Mouse (Mus musculus) forebrain, postnatal 0 days (tissue): Measurements from ENCODE around the gene Bnip2. TPM values are rescaled to one million over a fixed set of nuclear protein-coding genes. Genes with fewer than 3 reads are reported as not detected.

Experiments
- ATAC-seq: fragments of 200-750 bp; cut with Nextera tagmentation; 2 replicates; pipeline ENCODE4 v1.8.0; 2017; ENCODE audit warnings: mild to moderate bottlenecking, moderate library complexity
- DNase-seq: peaks from one replicate; pipeline ENCODE4 v3.0.0-alpha.2; 2015
- H3K27ac ChIP-seq: fragments of 300-500 bp; sonication (generic); 2 replicates; pipeline ENCODE4 v1.5.1; 2014; ENCODE audit warnings: low read depth, mild to moderate bottlenecking, antibody characterized with exemption, low read length, moderate library complexity, mixed read lengths
- H3K27me3 ChIP-seq: fragments of 300-500 bp; sonication (generic); 2 replicates; pipeline ENCODE4 v1.6.1; 2014; ENCODE audit warnings: mild to moderate bottlenecking, low read length, mixed read lengths; ENCODE audit not compliant: insufficient read depth
- H3K36me3 ChIP-seq: fragments of 300-500 bp; sonication (generic); 2 replicates; pipeline ENCODE4 v1.6.1; 2014; ENCODE audit warnings: mild to moderate bottlenecking, moderate library complexity; ENCODE audit not compliant: insufficient read depth
- H3K4me1 ChIP-seq: fragments of 300-500 bp; sonication (generic); 2 replicates; pipeline ENCODE4 v1.6.1; 2014; ENCODE audit warnings: antibody characterized with exemption; ENCODE audit not compliant: insufficient read depth
- H3K4me2 ChIP-seq: fragments of 300-500 bp; sonication (generic); 2 replicates; pipeline ENCODE4 v1.6.1; 2014; ENCODE audit warnings: low read depth, mild to moderate bottlenecking, moderate library complexity
- H3K4me3 ChIP-seq: fragments of 300-500 bp; sonication (generic); 2 replicates; pipeline ENCODE4 v1.5.1; 2014; ENCODE audit warnings: low read depth, low read length, mixed read lengths
- H3K9ac ChIP-seq: fragments of 300-500 bp; sonication (generic); 2 replicates; pipeline ENCODE4 v1.6.1; 2014; ENCODE audit warnings: mild to moderate bottlenecking
- H3K9me3 ChIP-seq: fragments of 300-500 bp; sonication (generic); 2 replicates; pipeline ENCODE4 v1.6.1; 2016; ENCODE audit warnings: low read length
- CTCF ChIP-seq: sonication (generic); IDR thresholded peaks from 2 replicates; pipeline ENCODE4 v1.5.1; 2016; ENCODE audit warnings: antibody characterized with exemption, control low read depth, low read depth
- WGBS: fragments of 180-500 bp; shearing (Covaris S2); extraction: QIAGEN DNeasy Blood & Tissue Kit; methylation state at CpG from one replicate; pipeline ENCODE4 v1.1.7; 2014; 5-methylcytosine and 5-hydroxymethylcytosine counted together
- polyA plus RNA-seq: library from polyadenylated mRNA; unstranded; fragments of >200 nt; fragmentation: Nextera tagmentation; extraction: Ambion mirVana; gene quantifications from 2 replicates; pipeline ENCODE4 v1.2.1, GENCODE M21; 2015
- total RNA-seq: library from RNA; depleted of rRNA; stranded (reverse); fragments of >200 nt; gene quantifications from 2 replicates; pipeline ENCODE4 v1.2.3, GENCODE M21; 2014

Gene Bnip2
- total and polyA plus RNA-seq, 2 experiments from 2014 or later, result 53.2 to 69.4 TPM

GRCm38 (mm10) chr9:69993479-69993878 is 4.2 kb downstream of the Bnip2 start:
- H3K27me3 ChIP-seq, result no peaks in the 10 kb centered on the region
- no peak overlapping the region for H3K27ac ChIP-seq
- WGBS, result 88% methylated on average over 1 of the region's 1 CpGs
- H3K4me2 ChIP-seq, result no peak overlapping the region
- H3K4me3 ChIP-seq, result no peak overlapping the region
- peaks cover 30% of the 10 kb centered on the region for H3K36me3 ChIP-seq
- H3K9ac ChIP-seq, result no peak overlapping the region
- ATAC-seq (no peak), DNase-seq (no peak)
- peaks cover 8% of the 10 kb centered on the region; the same call in 1 of the 2 replicates for H3K4me1 ChIP-seq
- H3K9me3 ChIP-seq, result no peaks in the 10 kb centered on the region
- no peak for TF ChIP-seq CTCF

DNA sequence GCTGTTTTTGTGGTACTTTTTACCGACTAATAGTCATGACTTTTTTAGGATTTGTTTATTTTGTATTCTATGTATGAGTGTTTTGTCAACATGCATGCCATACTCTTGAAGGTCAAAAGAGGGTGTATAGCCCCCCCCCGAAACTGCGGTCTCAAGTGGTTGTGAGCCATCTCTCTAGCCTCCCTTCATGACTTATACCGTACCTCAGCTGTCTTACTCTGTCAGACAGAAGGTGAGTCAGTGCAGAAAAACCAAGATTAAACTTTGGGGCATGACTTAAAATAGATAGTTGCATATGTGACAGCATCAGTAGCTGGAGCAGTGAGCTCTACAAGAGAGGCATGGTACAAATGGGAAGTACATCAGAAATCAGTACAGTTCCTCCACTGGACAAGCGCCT is 5.3 kb downstream of the Bnip2 start:
- 89% methylated on average over 5 of the region's 5 CpGs for WGBS
- peaks cover 40% of the 10 kb centered on the region for H3K36me3 ChIP-seq
- ATAC-seq (no peak), DNase-seq (no peak)
- no peak overlapping the region for H3K4me2 ChIP-seq
- no peak for TF ChIP-seq CTCF
- no peak overlapping the region for H3K27ac ChIP-seq
- H3K4me3 ChIP-seq, result no peak overlapping the region
- peaks cover 8% of the 10 kb centered on the region; the same call in 1 of the 2 replicates for H3K4me1 ChIP-seq
- H3K9me3 ChIP-seq, result no peaks in the 10 kb centered on the region
- H3K9ac ChIP-seq, result no peak overlapping the region
- no peaks in the 10 kb centered on the region for H3K27me3 ChIP-seq

- no peak overlapping the region for H3K4me3 ChIP-seq
- no peaks in the 10 kb centered on the region for H3K4me1 ChIP-seq
- H3K36me3 ChIP-seq, result peaks cover 70% of the 10 kb centered on the region
- peak; percentile 23; the same call in 1 of the 2 replicates for TF ChIP-seq CTCF
- WGBS, result 93% methylated on average over 1 of the region's 1 CpGs
- H3K9me3 ChIP-seq, result no peaks in the 10 kb centered on the region
- no peak overlapping the region for H3K9ac ChIP-seq
- no peak for DNase-seq
- H3K4me2 ChIP-seq, result no peak overlapping the region
- H3K27me3 ChIP-seq, result no peaks in the 10 kb centered on the region
- no peak overlapping the region for H3K27ac ChIP-seq
- ATAC-seq, result no peak
Measured at GRCm38 (mm10) chr9:69999318-69999717, 10.1 kb downstream of the Bnip2 start.

DNA sequence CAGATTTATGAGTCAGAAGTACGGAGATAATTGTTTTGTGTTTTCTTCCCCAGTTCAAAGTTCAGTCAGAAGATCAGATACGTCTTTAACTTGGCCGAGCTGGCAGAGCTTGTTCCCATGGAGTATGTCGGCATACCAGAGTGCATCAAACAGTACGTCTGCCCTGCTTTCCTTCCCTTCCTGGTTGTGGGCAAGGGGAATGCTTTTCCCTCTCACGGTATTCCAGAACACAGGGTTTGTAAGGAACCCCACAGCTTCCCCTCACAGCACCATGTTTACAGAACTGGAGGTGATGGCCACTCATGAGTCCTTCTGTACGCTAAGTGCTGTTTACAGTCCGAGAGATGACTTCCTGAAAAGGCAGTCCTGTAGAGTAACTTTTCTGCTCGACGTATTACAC is 14.2 kb downstream of the Bnip2 start:
- peaks cover 62% of the 10 kb centered on the region for H3K36me3 ChIP-seq
- ATAC-seq, result no peak
- no peak overlapping the region for H3K4me2 ChIP-seq

DNA sequence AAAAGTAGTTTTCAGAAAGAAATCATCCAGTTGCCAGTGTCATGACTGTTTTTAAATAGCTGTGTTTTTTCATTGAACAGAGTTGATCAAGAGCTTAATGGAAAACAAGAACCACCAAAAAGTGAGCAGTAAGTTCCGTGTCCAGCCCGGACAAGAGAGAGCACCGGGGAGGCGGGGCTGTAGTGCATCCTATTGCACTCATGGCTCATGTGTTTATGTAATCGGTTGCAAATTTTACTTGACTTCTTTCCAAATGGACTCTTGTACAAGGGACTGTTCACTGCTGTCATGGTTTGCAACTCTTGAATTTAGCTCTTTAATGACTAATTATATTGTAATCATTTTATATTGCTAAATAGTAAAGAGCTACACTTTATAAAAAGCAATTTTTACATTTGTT is 17.7 kb downstream of the Bnip2 start:
- H3K9ac ChIP-seq, result no peak overlapping the region
- DNase-seq (no peak), ATAC-seq (no peak)
- WGBS, result 92% methylated on average over 5 of the region's 5 CpGs
- no peak overlapping the region for H3K4me3 ChIP-seq
- H3K27me3 ChIP-seq, result no peaks in the 10 kb centered on the region
- TF ChIP-seq CTCF, result no peak
- H3K36me3 ChIP-seq, result peaks cover 52% of the 10 kb centered on the region
- H3K4me1 ChIP-seq, result 0 out of 2 replicates have a peak, but pooled peaks cover 1% of the 10 kb centered on the region
- H3K4me2 ChIP-seq, result no peak overlapping the region
- H3K27ac ChIP-seq, result no peak overlapping the region
- no peaks in the 10 kb centered on the region for H3K9me3 ChIP-seq

More for the DNA sequence above, 14.2 kb downstream of the Bnip2 start:
- Histone ChIP-seq H3K4me1 (no peaks in the 10 kb centered on the region), H3K4me3 (no peak overlapping the region), H3K9ac (no peak overlapping the region), H3K27me3 (no peaks in the 10 kb centered on the region), H3K9me3 (no peaks in the 10 kb centered on the region), H3K27ac (no peak overlapping the region)
- no peak for TF ChIP-seq CTCF
- no peak for DNase-seq
- WGBS, result 93% methylated on average over 10 of the region's 10 CpGs

- WGBS, result 87% methylated on average over 14 of the region's 14 CpGs
- Histone ChIP-seq H3K4me2 (no peak overlapping the region), H3K9me3 (no peaks in the 10 kb centered on the region), H3K36me3 (peaks cover 46% of the 10 kb centered on the region), H3K27me3 (no peaks in the 10 kb centered on the region), H3K27ac (no peak overlapping the region), H3K9ac (no peak overlapping the region), H3K4me3 (no peak overlapping the region), H3K4me1 (0 out of 2 replicates have a peak, but pooled peaks cover 3% of the 10 kb centered on the region)
- ATAC-seq (no peak), DNase-seq (no peak)
- no peak for TF ChIP-seq CTCF
Measured at GRCm38 (mm10) chr9:70007506-70008248, 18.4 kb downstream of the Bnip2 start.

GRCm38 (mm10) chr9:70009754-70010304 is 20.6 kb downstream of the Bnip2 start:
- Histone ChIP-seq H3K27ac (no peak overlapping the region), H3K36me3 (peaks cover 32% of the 10 kb centered on the region), H3K9ac (no peak overlapping the region), H3K4me1 (peaks cover 12% of the 10 kb centered on the region), H3K4me2 (no peak overlapping the region), H3K9me3 (no peaks in the 10 kb centered on the region), H3K27me3 (no peaks in the 10 kb centered on the region), H3K4me3 (no peak overlapping the region)
- DNase-seq (no peak), ATAC-seq (no peak)
- WGBS, result 89% methylated on average over 8 of the region's 8 CpGs
- no peak for TF ChIP-seq CTCF
